Mouse (Mus musculus): Measurements from ENCODE around the gene Tspan18.

The Tspan18 gene

DNA sequence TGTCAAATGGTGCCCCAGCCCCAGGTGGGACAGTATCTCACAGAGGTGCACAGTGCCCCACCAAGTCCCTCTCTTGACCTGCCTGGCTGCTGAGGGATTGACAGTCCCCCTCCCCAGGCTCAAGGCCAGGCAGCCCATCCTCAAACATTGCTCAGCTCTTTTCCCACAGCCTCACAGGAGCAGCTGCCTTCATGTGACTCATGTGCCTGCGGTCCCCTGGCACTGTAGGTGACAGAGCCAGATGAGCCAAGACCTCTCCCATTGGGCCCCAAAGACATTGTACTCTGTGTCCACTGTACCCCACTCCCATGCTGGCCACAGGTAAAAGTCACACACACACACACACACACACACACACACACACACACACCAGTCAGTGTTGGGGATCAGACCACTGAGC lies 128.2 kb downstream of the Tspan18 start:
- peak in 1 of 2 experiments; percentile 15 for DNase-seq

DNA sequence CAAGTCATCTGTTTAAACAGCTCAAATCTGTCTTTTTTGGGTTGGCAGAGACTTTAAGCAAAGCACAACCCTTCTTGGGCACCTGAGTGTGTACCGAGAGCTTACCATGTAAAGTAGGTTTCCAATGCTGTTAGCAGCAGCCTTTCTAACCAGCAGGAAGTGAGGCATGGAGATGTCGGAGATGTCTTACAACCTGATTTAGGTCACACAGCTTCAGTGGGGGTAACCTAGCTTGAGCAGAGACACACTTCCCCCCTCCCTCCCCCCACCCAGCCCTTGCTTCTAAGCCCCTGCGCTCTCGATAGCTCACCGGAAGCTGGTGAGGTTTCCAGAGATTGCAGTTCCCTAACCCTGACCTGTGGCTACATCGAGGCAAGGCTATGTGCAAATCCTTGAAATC lies 129.7 kb downstream of the Tspan18 start:
- DNase-seq: no peak

DNA sequence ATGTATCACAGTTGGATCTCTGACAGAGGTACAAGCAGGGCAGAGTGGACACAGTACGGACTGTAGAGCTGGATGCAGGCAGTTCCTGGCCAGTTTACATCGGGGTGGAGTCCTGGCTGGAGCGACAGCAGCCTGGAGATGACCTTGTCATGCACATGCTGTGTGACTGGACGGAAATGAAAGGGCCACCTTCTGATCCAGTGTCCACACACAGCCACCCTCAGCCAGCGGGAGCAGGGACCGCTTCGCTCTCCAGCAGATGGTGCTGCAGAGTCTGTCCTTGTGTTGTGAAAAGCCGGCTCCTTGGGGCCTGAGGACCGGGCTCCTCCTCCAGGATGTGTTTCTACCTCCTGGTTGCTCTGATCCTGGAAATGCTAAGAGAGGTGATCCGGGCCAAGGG lies 130.6 kb downstream of the Tspan18 start:
- peak; percentile 88 to 92 for DNase-seq

DNA sequence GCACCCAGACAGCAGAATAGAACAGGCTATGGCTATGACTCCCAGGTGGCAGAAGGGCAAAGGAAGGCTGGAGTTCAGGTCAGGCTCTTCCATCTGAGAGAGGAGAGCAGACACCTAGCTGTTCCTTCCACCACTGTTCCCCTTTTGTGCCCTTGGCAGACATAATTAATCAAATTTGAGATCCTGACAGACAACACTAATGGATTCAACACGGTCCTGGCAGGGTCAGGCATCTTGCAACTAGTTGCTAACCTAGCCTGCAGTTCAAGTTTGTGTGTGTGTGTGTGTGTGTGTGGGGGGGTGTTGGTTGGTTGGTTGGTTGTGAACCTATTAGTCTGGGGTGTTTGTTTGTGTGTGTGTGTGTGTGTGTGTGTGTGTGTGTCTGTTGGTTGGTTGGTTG lies 131.5 kb downstream of the Tspan18 start:
- no peak for DNase-seq

DNA sequence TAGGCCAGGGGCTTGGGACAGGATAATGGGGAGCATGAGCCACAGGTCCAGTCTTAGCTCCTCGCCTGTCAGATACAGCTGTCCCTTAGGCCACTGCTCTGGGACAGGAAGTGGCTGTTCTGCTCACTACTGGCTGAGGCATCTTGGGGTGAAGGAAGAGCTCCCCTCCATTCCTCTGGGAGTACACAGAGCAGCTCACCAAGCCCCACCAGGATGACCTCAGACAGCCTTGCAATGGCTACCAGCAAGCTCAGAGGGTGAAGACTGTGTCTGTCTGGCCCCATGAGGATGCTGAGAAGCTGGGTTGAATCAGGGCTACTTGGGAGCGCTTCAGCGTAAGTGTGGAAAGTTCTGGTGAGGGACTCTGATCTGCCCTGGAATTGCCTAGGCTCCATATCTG lies 132.3 kb downstream of the Tspan18 start:
- no peak for DNase-seq

DNA sequence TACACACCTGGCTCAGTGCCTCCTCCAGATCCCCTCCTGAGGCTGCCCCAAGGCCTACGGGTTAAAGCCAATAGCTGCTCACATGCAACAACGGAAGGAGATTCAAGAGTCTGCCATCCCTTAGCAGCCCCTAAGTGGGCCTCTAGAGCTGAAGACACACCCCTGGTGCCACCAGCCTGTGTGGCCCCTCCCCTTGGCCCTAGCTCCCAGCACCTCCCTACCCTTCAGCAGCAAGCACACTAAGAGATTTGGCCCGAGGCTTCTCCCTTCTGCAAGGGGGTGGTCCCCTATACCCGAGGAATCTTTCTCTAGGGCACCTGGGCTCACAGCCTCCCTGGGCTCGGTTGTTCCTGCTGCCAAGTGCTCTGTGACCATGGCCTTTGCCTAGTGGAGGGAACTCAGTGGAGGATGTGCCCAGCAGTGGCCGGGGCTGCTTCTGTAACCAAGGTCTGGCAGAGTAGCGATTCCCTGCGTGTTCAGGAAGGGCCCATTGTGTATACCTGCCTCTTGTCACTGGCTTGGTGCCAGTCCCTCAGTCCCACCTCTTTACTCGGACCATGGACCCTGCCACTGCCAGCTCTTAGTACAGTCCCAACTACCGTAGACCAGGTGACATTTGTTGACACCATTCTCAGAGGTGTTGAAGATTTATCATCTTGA lies 133.5 kb downstream of the Tspan18 start:
- DNase-seq: no peak

DNA sequence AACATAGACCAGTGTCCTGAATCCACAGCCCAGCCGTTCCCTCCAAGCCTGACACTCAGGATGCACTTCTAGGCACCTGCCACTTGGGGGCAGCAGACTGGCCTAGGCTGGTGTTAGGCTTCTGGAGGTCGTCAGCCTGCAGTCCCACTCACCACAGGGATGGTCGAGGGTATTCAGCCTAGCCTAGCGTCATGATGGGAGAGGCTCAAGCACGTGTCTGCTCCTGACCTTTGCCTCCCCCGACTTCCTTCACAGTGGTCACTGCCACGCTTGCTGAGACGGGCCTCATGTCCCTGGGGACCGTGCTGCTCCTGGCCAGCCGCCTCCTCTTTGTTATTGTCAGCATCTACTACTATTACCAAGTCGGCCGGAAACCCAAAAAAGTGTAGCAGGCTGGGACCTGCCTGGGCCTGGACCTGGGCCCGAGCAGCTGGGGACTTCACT lies 134.8 kb downstream of the Tspan18 start:
- DNase-seq: peak; percentile 75 to 82

DNA sequence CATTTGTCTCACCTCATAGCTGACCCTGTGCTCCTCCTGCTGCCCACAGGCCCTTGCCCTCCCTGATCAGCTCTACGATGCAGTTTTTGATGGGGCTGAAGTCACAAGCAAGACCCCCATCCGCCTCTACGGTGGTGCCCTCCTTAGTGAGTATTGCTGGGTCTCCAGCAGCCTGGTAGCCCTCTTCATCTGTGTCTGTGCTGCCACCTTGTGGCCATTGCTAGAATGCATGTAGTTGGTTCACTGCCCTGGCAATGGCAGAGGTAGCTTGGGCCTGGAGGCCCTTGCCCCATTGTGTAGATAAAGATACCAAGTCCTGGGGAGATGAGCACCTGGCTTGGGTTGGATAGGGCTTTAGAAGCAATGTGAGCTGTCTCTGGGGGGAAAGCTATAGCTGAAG lies 135.5 kb downstream of the Tspan18 start:
- peak; percentile 98 to 99 for DNase-seq

DNA sequence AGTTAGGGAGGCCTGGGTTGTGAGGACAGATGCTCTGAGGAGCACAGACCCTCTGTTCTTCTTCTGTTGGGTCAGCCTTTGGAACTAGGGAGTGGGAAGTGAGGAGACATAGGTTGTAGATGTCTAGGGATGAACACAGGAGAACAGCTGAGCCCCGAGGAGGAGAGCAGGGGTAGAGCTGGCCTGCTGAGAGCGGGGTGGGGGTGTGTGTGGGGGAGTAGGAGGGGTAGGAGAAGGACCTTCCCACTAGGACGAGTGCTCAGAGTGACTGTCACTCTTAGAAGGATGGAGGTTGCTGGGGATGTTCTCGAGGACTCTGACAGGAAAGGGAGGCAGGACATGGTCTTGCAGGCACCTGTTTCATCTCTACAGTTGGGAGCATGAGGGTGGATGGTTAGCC lies 140.5 kb downstream of the Tspan18 start:
- no peak for DNase-seq

DNA sequence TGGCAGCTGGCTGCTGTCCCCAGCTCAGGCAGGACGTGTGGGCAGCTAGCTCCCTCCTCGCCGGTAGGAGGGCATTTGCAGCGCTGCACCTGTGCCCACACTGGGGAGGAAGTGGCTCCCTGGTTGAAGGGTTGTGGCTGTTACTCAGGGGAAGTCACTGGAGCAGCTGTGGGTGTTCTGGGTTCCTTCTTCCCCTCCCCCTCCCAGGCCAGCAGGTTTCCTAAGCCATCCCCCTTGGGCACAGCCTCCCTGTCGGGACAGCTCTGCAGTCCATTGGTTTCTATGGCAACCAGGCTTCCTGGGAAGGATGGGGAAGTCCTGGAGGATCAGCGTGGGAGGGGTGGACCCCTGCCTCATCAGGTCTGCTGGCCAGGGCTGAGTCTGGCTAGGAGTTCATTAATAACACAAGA lies 141.6 kb downstream of the Tspan18 start:
- no peak for DNase-seq

DNA sequence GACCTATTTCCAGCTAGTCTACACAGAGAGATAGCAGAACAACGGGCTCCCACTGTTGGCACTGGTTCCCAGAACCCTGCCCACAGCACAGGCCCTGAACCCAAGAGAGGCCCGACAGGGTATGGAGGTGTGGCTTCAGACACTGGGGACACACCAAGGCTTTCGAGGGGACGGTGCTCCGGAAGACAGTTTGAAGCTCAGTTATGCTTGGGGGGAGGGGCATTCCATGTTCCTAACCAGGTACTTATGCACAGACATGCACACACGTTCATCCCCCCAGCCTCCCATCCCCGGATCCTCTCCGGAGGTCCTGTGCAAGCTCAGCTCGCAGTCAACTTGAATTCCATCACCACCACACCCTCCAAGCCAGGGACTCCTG lies 142.1 kb downstream of the Tspan18 start:
- DNase-seq: no peak

DNA sequence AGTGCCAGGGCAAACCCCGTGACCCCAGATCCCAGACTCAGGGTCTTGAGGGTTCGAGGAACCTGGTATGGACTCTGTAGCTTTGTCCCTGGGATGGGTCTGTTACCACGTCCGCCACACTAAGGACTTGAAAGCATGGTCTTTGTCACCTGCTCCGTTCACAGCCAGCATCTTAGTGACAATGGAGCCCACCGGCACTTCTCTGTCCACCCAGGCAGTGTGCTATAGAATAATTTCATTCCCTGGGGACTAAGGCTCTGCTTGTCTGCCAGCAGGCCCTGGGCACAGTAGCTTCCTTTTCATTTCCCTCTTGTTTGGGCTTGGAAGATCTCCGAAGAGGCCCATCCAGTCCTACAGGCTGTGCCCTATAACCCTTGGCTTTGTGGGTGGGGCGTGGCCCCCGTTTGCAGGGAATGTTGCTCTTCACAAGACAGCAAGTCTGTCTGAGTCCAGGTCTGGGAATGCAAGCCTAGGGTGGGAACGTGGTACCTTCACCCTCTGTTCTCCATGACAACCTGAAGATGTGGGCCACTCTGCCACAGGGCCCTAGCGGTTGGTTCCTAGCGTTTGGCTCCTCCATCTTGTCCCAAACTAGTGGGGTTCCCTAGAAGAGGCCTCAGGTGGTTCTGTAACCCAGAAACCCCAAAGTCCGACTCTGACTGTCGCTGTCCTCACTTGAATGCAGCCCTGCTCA lies 142.7 kb downstream of the Tspan18 start:
- no peak for DNase-seq

DNA sequence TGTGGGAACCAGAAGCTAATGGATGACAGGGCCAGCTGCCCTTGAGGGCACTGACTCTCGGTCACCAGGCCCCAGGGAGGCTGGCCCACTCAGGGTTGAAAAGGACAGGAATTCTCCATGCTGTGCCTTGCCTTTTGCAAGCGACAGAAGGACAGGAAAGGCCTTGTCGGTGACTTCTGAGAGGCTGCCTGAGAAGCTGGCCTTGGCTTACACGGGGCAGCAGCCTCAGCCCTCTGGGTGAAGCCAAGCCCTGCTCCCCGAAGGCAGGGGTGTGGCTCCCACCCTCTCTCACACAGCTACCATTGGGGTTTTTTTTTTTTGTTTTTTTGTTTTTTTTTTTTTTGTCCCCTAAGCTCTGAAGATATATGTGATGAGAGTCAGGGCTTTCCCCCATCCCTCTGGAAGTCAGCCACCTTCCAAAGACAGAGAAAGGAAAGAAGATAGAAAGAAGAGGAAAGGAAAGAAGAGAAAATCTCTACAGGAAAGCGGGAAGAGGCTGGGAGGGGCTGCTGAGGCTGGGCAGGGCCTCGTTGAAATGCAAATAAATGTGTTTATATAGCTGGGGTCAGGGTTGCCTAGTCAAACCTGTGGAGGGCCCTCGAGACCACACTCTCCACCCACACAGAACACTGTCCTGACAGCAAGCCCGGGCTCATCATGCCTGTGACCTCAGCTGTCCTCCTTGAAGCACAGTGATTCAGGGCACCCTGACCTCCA lies 143.4 kb downstream of the Tspan18 start:
- no peak for DNase-seq

DNA sequence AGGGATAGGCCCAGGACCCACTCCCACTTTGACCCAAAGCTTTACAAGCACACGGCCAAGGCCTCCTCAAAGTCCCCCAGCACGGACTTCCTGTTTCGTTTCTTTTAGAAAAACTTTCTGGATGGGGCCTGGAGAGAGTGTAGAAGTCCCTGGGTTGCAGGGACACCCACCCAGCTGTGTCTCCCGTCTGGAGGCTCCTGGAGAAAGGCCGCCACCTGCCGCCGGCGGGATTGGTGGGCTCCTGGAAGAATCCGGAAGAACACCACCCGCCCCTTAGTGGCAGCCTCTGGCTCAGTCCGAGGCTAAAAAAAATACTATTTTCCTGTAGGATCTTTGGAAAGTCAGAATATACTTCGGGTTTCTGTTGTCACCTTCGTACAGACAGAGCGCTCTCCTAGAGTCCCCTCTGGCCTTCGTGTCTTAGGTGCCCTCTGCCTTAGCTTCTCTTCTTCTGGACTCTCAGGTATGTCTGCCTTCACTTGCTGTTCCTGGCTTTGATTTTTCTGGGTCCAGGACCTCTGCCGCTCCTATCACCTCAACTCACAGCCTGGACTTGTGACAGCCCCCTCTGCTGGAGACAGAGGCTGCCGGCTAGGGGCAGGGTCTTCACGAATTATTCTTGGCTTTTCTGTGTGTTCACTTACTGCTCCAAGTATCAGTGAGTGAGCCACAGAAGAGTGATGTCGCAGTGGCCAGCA lies 145.4 kb downstream of the Tspan18 start:
- peak in 1 of 2 experiments; percentile 77 for DNase-seq

DNA sequence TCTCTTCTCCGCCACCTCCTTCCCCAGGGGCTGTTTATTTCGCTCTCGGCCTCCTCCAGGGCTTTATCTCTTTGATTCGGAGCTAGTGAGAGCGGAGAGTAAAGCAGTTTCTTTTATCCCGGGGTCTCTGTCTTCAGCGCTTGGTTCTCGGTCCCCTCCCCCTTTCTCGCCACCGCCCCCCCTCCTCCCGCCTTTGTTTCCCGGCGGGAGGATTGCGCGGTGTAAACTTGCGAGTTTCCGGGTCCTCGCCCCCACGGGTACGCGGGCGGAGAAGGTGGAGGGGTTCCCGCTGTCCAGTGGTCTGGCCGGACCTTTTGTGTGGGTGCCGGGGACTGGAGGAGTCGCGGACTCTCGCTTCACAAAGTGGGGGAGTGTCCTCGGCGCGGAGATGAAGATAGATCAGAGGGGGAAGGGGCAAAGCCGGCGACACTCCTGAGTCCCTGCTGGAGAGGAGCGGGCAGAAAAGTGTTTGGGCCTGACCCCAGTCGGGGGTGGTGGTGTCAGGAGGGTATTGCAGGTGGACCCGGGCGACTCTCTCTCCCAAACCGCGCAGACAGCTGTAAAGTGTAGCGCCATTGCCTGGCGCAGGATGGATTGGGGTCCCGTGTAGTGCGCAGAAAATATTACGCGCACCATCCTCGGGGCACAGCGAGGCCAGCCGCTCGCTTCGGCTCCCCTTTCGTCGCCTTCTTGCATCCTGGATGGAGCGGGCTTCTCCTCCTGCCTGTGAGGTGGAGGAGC lies 146.1 kb downstream of the Tspan18 start:
- peak in 1 of 2 experiments; percentile 60 for DNase-seq

DNA sequence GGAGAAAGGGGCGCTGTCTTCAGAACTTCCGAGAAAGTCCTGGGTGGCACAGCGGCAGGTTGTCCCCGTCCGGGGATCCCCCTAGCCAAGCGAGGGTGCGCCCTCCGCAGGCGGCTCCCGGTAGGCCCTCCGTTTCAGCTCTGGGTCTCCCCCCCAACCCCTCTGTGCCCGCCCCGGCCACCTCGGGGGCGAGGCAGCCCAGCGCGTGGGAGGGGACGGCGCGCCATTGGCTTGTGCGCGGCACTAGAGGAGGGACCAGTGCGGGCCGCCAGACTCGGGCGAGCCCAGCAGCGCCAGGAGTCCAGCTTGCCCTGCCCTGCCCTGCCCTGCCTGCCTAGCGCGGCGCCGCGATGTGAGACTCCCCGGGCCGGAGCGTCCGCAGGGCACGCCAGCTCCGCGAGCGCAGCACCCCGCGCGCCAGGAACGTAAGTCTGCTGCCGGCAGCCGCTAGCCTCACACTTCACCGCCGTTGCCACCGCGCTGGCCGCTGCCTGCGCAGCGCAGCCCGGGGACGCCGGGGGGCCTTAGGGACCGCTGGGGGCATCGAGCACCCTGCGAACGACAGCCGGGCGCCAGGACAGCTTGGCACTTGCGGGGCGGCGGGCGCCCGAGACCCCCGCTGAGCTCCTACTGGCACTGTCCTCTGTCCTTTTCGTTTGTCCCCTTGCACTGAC lies 146.8 kb downstream of the Tspan18 start, which contains the start of gene Trp53i11:
Trp53i11 (plus strand) TSS at position 226 of the 674 bp plus-strand sequence.
- DNase-seq: peak; percentile 87 to 91

DNA sequence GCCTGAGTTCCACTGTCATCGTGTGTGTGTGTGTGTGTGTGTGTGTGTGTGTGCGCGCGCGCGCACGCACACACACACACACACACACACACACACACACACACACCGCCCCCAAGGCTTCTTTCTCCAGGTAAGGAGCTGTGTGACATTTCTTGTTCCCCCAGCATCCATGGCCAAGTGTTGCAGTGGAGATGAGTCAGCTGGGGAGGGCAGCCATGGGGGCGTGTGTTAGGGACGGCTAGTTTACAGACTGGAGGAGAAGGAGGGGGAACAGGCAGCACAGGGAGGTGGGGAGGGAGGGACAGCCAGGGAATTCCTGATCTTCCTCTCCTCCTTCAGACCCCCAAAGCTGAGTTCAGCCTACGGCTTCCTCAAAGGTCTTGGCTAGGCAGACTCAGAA lies 151.4 kb downstream of the Tspan18 start:
- DNase-seq: no peak

DNA sequence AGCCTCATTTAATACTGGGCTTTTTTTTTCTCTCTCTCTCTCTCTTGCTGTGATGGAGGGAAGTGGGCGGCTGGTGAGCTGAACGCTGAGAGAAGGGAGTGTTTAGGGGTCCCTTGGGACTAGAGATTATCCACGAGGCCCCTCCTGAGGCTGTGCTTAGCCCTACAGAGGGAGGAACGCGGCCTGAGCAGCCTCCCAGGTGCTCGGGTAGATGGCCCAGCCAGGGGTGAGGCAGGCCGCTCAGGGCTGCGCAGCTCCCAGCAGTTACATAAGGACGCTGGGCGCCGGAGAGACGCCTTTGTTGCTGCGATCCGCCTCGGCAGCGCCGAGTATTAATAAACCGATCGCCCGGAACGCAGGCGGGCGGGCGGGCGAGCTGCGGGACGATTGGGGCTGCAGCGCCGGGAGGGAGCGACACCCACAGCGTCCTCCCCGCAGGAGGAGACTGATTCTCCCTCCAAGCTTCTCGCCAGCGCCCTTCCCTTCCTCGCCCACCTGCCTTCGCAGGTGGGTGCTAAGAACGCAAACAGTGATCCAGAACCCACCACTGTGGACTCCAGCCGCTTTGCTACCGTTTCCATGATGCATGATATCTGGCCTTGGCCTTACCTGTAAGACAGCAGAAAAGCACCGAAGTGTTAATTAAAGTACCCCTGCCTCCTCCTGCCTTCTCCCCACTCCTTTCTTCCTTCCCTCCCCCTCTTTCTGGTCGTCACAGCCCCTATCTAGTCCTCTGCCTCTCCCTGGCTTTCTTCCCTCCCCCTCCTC lies 154.0 kb downstream of the Tspan18 start:
- peak; percentile 74 to 76 for DNase-seq

DNA sequence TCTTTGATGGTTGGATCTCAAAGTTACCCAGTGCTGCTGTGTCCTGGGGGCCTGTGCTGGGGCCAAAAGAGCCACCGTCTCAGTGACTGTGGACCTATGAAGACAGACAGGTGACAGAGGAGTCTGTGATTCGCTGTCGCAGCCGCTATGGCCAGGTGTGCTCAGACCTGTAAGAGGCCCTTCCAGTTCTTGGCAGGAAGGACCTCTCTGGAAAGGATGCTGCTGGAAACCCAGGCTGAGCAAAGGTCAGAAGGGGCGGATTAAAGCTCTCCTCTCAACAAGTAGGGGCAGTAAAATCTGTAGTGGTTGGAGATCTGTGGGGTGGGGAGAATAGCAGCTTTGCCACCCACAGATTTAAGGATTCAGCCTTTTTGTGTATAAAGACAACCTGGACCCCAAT lies 154.7 kb downstream of the Tspan18 start:
- DNase-seq: no peak

DNA sequence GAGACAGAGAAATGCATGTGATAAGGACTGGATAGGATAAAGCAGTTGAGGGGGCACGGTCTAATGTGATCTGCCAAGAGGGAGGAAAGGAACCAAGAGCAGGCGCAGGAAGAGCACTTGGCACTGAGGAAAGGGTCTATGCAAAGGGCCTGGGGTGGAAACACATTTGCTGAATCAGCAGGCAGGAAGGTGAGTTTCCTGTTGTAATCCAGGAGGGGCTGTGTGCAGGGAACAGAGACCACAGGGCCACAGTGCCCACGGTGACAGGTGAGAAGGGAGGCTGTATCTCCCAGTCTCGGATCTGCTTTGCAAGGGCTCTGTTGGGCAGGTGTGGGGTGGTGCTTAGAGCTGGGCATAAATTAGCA lies 156.0 kb downstream of the Tspan18 start:
- no peak for DNase-seq

DNA sequence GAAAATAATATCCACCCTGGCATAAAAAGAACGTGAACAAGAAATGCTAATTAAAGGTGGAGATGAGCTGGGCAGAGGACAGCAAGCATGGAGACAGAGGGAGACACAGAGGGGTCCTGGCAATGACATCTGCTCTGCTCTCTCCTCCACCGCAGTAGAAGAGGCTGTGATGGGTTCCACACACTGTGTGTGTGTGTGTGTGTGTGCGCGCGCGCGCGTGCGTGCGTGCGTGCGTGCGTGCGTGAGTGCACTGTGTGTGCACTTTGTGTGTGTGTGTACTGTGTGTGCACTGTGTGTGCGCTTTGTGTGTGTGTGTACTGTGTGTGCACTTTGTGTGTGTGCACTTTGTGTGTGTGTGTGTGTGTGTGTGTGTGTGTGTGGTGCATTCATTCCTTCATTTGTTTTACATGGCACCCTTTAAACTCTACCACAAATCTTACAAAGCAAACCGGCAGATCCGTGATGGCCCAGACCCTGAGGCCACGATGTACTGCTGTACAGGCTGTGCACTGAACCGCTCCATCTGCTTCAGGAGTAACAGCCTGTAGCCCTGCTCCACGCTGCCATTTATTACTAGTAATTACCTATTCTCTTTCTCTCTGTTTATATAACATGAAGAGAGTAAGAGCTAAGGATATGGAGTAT lies 156.5 kb downstream of the Tspan18 start:
- DNase-seq: no peak
